Mouse (Mus musculus) brain, embryonic 14.5 days (tissue): ENCODE measurements at regions not wholly inside any gene's neighbourhood (a gene's known extent, or its start where the extent isn't known, plus 50 kb on each side); places are given as distances from the start of the nearest gene placed in this dataset.
A peak's percentile ranks its signal among the peaks of the same experiment; 100 is the strongest.

Experiments
- CTCF ChIP-seq: fragments of 200-500 bp; IDR thresholded peaks from 2 replicates; pipeline ENCODE4 v1.5.1; 2012; ENCODE audit warnings: inconsistent platforms, mild to moderate bottlenecking, moderate library complexity, borderline replicate concordance; ENCODE audit not compliant: insufficient read depth, insufficient read length; ENCODE audit errors: extremely low read depth
- POLR2A ChIP-seq: fragments of 200-500 bp; IDR thresholded peaks from 2 replicates; pipeline ENCODE4 v1.6.1; 2012; ENCODE audit warnings: mild to moderate bottlenecking, inconsistent platforms, borderline replicate concordance; ENCODE audit not compliant: poor library complexity, insufficient read depth, insufficient read length, severe bottlenecking; ENCODE audit errors: extremely low read depth

DNA sequence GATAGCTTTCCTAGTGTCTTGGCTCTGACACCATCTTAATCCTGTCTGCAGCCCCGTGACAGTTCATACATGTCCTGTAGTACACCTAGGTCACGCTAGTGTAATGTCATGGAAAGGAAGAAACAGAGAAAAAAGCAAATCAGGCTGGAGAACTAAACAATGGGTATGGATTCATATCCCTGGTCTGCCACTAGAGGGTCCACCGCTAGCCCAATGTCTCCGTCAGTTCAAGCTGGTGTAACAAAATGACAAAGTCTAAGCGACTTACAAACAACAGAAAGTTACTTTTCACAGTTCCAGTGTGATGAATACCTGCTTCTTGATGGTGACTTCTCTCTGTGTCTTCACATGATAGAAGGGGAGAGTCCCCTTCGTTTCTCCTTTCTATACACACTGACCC is 194.0 kb downstream of the Barx2 start:
- TF ChIP-seq CTCF (peak; percentile 30; the same call in 1 of the 2 replicates), POLR2A (no peak)
